Mouse (Mus musculus): ENCODE results near the gene Acta2. TPM values are rescaled to one million over a fixed set of nuclear protein-coding genes. Genes with fewer than 3 reads are reported as not detected.
A peak's percentile ranks its signal among the peaks of the same experiment; 100 is the strongest.

Acta2 gene
- 212 and 464 TPM in 2 replicates for polyA plus RNA-seq (2015; fragmentation: Nextera tagmentation; extraction: Ambion mirVana)

- no peaks in the 10 kb centered on the region for H3K9me3 ChIP-seq (replicated peaks)
- H3K4me1 ChIP-seq, result peaks cover 28% of the 10 kb centered on the region
Measured at GRCm38 (mm10) chr19:34254880-34255681, at the start of gene Acta2. Gene Acta2, minus strand, starts transcription at chr19:34255590.

GRCm38 (mm10) chr19:34304917-34305316, 49.5 kb upstream of the Acta2 start:
- Histone ChIP-seq H3K4me3 (replicated peaks) (no peak overlapping the region), H3K4me2 (no peak overlapping the region), H3K9ac (no peak overlapping the region), H3K9me3 (replicated peaks) (no peaks in the 10 kb centered on the region), H3K36me3 (no peaks in the 10 kb centered on the region), H3K27me3 (no peaks in the 10 kb centered on the region), H3K27ac (no peak overlapping the region), H3K4me1 (no peaks in the 10 kb centered on the region)
- ATAC-seq (replicated peaks; ENCODE audit: low FRiP score), result no peak

More at GRCm38 (mm10) chr19:34254880-34255681, at the start of gene Acta2:
- H3K9ac ChIP-seq, result peak within 1 kb of the TSS; percentile 9; the same call in 1 of the 2 replicates
- peak; percentile 81 for ATAC-seq (replicated peaks; ENCODE audit: low FRiP score)
- 25% methylated on average over 16 of the region's 16 CpGs for WGBS
- peak within 1 kb of the TSS; percentile 34 for H3K4me3 ChIP-seq (replicated peaks)
- no peaks in the 10 kb centered on the region for H3K36me3 ChIP-seq
- H3K27ac ChIP-seq, result peak within 1 kb of the TSS; percentile 45
- H3K4me2 ChIP-seq, result peak within 1 kb of the TSS; percentile 39
- H3K27me3 ChIP-seq, result no peaks in the 10 kb centered on the region

- Histone ChIP-seq H3K27ac (no peak overlapping the region), H3K9ac (no peak overlapping the region), H3K27me3 (no peaks in the 10 kb centered on the region), H3K4me2 (no peak overlapping the region), H3K4me3 (replicated peaks) (no peak overlapping the region), H3K36me3 (no peaks in the 10 kb centered on the region), H3K9me3 (replicated peaks) (no peaks in the 10 kb centered on the region), H3K4me1 (no peaks in the 10 kb centered on the region)
- 69% methylated on average over 2 of the region's 2 CpGs for WGBS
- ATAC-seq (replicated peaks; ENCODE audit: low FRiP score), result no peak
Measured at GRCm38 (mm10) chr19:34300430-34300829, 45.0 kb upstream of the Acta2 start.

GRCm38 (mm10) chr19:34299229-34299628, 43.8 kb upstream of the Acta2 start:
- H3K27me3 ChIP-seq, result no peaks in the 10 kb centered on the region
- 73% methylated on average over 4 of the region's 4 CpGs for WGBS
- H3K9ac ChIP-seq, result no peak overlapping the region
- no peak overlapping the region for H3K4me2 ChIP-seq
- no peaks in the 10 kb centered on the region for H3K9me3 ChIP-seq (replicated peaks)
- H3K36me3 ChIP-seq, result no peaks in the 10 kb centered on the region
- H3K27ac ChIP-seq, result no peak overlapping the region
- H3K4me3 ChIP-seq (replicated peaks), result no peak overlapping the region
- no peak for ATAC-seq (replicated peaks; ENCODE audit: low FRiP score)
- no peaks in the 10 kb centered on the region for H3K4me1 ChIP-seq

- no peak overlapping the region for H3K27ac ChIP-seq
- H3K9me3 ChIP-seq (replicated peaks), result no peaks in the 10 kb centered on the region
- H3K9ac ChIP-seq, result no peak overlapping the region
- 80% methylated on average over 1 of the region's 1 CpGs for WGBS
- H3K4me2 ChIP-seq, result no peak overlapping the region
- H3K4me3 ChIP-seq (replicated peaks), result no peak overlapping the region
- no peaks in the 10 kb centered on the region for H3K36me3 ChIP-seq
- H3K27me3 ChIP-seq, result no peaks in the 10 kb centered on the region
- H3K4me1 ChIP-seq, result no peaks in the 10 kb centered on the region
- ATAC-seq (replicated peaks; ENCODE audit: low FRiP score), result no peak
Measured at GRCm38 (mm10) chr19:34298531-34298930, 43.1 kb upstream of the Acta2 start.

GRCm38 (mm10) chr19:34295442-34295841, 40.1 kb upstream of the Acta2 start:
- no peak overlapping the region for H3K4me2 ChIP-seq
- H3K27ac ChIP-seq, result no peak overlapping the region
- peaks cover 9% of the 10 kb centered on the region for H3K4me1 ChIP-seq
- 72% methylated on average over 6 of the region's 6 CpGs for WGBS
- ATAC-seq (replicated peaks; ENCODE audit: low FRiP score), result no peak
- no peak overlapping the region for H3K4me3 ChIP-seq (replicated peaks)
- H3K9me3 ChIP-seq (replicated peaks), result no peaks in the 10 kb centered on the region
- peaks cover 7% of the 10 kb centered on the region; the same call in 1 of the 2 replicates for H3K27me3 ChIP-seq
- H3K36me3 ChIP-seq, result no peaks in the 10 kb centered on the region
- no peak overlapping the region for H3K9ac ChIP-seq

- H3K27ac ChIP-seq, result no peak overlapping the region
- H3K9ac ChIP-seq, result no peak overlapping the region
- 76% methylated on average over 3 of the region's 3 CpGs for WGBS
- peaks cover 14% of the 10 kb centered on the region for H3K4me1 ChIP-seq
- no peak overlapping the region for H3K4me2 ChIP-seq
- no peak for ATAC-seq (replicated peaks; ENCODE audit: low FRiP score)
- no peaks in the 10 kb centered on the region for H3K9me3 ChIP-seq (replicated peaks)
- H3K27me3 ChIP-seq, result peaks cover 7% of the 10 kb centered on the region
- H3K36me3 ChIP-seq, result no peaks in the 10 kb centered on the region
- H3K4me3 ChIP-seq (replicated peaks), result no peak overlapping the region
Measured at GRCm38 (mm10) chr19:34293376-34293947, 38.1 kb upstream of the Acta2 start.

GRCm38 (mm10) chr19:34292701-34293100, 37.3 kb upstream of the Acta2 start:
- peaks cover 7% of the 10 kb centered on the region for H3K27me3 ChIP-seq
- no peak overlapping the region for H3K9ac ChIP-seq
- no peaks in the 10 kb centered on the region for H3K36me3 ChIP-seq
- no peak overlapping the region for H3K27ac ChIP-seq
- WGBS, result 79% methylated on average over 2 of the region's 2 CpGs
- no peak overlapping the region for H3K4me3 ChIP-seq (replicated peaks)
- H3K4me1 ChIP-seq, result peaks cover 14% of the 10 kb centered on the region
- no peaks in the 10 kb centered on the region for H3K9me3 ChIP-seq (replicated peaks)
- no peak overlapping the region for H3K4me2 ChIP-seq
- no peak for ATAC-seq (replicated peaks; ENCODE audit: low FRiP score)

- Histone ChIP-seq H3K27me3 (peaks cover 7% of the 10 kb centered on the region), H3K4me3 (replicated peaks) (no peak overlapping the region), H3K9me3 (replicated peaks) (no peaks in the 10 kb centered on the region), H3K4me1 (peaks cover 14% of the 10 kb centered on the region), H3K36me3 (no peaks in the 10 kb centered on the region), H3K9ac (no peak overlapping the region), H3K4me2 (no peak overlapping the region), H3K27ac (no peak overlapping the region)
- no peak for ATAC-seq (replicated peaks; ENCODE audit: low FRiP score)
- 67% methylated on average over 5 of the region's 5 CpGs for WGBS
Measured at GRCm38 (mm10) chr19:34291956-34292355, 36.6 kb upstream of the Acta2 start.

- H3K27me3 ChIP-seq, result peaks cover 7% of the 10 kb centered on the region
- peak overlapping the region; percentile 50 for H3K4me3 ChIP-seq (replicated peaks)
- no peak for ATAC-seq (replicated peaks; ENCODE audit: low FRiP score)
- H3K4me1 ChIP-seq, result peaks cover 14% of the 10 kb centered on the region
- H3K9ac ChIP-seq, result peak overlapping the region; percentile 47; the same call in 1 of the 2 replicates
- no peak overlapping the region for H3K27ac ChIP-seq
- H3K9me3 ChIP-seq (replicated peaks), result no peaks in the 10 kb centered on the region
- H3K36me3 ChIP-seq, result no peaks in the 10 kb centered on the region
- H3K4me2 ChIP-seq, result peak overlapping the region; percentile 94
- WGBS, result 52% methylated on average over 8 of the region's 8 CpGs
Measured at GRCm38 (mm10) chr19:34291379-34291778, 36.0 kb upstream of the Acta2 start.

- H3K4me1 ChIP-seq, result peaks cover 14% of the 10 kb centered on the region
- no peaks in the 10 kb centered on the region for H3K9me3 ChIP-seq (replicated peaks)
- H3K27ac ChIP-seq, result no peak overlapping the region
- peaks cover 7% of the 10 kb centered on the region for H3K27me3 ChIP-seq
- WGBS, result 5% methylated on average over 15 of the region's 15 CpGs
- peak; percentile 30 for ATAC-seq (replicated peaks; ENCODE audit: low FRiP score)
- peak overlapping the region; percentile 50 for H3K4me3 ChIP-seq (replicated peaks)
- H3K9ac ChIP-seq, result peak overlapping the region; percentile 47
- no peaks in the 10 kb centered on the region for H3K36me3 ChIP-seq
- H3K4me2 ChIP-seq, result peak overlapping the region; percentile 94
Measured at GRCm38 (mm10) chr19:34290872-34291341, 35.5 kb upstream of the Acta2 start.
